Mouse (Mus musculus): Measurements from ENCODE around the gene Fgfr2.

DNA sequence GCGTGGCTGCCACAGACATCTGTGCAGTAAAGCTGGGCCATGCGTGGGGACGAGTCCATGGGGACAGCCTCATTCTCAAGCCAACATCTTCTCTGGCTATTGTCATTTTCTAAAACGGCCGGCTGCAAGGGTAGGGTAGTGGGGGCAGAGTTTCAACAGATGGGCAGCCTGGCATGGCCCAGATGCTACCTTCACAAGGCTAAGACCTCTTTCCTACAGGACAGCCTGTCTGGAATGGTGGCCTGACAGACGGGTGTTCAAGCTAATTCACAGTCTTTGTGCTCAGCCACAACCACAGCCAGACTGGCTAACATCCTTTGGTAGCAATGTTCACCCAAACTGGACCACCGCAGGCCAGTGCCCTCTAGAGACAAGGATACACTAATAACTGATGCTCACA lies 392.6 kb downstream of the Fgfr2 start:
- TF ChIP-seq CTCF (IDR thresholded peaks at IDR 0.05; ENCODE audit: extremely low read depth, insufficient read length, insufficient replicate concordance, low read depth, low read length) = no peak
- TF ChIP-seq POLR2A (IDR thresholded peaks at IDR 0.05; ENCODE audit: low read depth, low read length) = no peak

Data from small intestine, adult 2 months (tissue).